Mouse (Mus musculus) lung, postnatal 36 days (tissue): Measurements from ENCODE around the gene Cep152.

Experiments used
- DNase-seq: peaks from one replicate; pipeline ENCODE4 v3.0.0; 2022; ENCODE audit warnings: mixed read lengths

The Cep152 gene

DNA sequence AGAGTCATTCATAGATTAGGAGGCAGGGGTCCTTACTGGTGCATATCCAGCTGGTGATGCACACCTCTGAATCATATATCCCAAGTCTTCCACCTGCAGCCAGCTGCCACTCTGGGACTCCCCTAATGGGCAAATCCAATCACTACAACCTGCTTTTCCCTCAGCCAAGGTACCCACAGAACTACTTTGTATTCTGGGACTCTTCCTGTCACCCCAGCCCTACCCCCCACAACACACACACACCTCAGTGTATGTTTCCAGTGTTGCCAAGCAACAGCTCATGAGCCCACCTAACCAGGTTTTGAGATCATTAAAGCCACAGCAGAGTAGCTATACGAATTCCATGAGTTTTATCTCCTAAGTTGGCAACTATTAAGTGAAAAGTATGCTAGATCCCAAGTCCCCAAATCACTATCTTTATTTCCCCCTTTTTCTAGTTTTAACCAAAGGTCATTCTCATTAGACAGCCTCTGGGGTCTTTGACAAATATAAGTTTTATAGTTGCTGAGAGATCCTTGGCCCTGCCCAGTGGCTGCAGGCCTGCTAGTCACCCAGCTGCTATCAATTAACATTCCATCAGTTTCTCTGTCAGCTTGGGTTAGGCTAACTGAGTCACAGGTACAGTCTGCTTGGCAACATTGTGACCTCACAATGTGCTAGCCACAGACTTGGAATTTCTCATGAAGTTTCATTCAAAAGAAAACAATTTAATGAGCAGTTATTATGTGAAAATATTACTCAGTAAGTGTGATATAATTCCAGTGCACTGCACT lies 75.9 kb downstream of the Cep152 start:
- no peak for DNase-seq

DNA sequence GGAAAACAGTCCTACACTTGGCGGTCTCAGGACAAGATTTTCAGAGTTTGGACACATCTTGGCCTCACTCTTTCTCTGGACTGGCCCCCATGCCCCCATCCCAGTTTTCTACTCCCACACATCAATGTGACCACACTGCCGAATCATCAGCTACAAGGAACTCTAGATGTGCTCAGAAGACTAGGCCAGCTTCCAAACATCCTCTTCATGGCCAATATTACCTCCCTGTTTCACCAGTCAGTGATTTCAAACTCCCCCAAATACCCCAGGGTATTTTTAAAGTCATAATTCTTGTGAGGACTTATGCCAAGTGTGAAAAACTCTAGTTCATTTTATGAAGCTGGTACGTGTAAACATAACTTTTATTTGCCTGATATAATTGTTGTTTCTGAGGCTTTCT lies 79.9 kb downstream of the Cep152 start:
- no peak for DNase-seq

DNA sequence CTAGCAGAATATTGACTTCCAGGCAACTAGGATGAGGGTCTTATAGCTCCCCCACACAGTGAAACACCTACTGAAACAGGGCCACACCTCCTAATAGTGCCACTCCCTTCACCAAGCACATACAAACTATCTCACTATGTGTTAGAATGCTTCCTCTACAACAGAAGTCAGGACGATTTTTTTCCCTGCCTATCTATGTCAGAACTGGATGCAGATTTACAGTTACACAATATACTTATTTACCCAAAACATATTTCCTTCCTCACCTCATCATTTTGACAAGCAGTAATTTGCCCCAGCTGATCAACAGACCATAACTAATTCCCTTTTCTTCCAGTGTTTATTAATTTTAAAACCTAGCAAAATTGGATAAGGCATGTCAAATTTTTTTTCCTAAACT lies 81.3 kb downstream of the Cep152 start:
- DNase-seq: no peak

DNA sequence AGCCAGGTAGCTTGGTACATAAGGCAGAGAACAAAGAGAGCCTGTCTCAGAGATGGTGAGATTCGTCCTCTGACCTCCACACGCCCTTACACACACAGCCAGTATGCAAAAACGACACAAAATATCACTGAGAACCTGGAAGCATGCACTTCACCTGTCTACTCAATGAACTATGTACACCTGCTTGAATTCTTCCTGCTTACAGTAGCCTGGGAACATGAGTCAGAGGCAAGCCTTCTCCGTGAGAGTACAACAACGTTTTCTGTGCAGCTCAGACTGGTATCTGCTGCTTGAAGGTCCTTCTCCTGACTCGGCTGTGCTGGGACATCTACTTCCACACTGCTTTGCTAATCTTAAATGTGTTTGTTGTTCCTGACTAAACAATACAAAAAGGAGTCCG lies 83.5 kb downstream of the Cep152 start:
- no peak for DNase-seq

DNA sequence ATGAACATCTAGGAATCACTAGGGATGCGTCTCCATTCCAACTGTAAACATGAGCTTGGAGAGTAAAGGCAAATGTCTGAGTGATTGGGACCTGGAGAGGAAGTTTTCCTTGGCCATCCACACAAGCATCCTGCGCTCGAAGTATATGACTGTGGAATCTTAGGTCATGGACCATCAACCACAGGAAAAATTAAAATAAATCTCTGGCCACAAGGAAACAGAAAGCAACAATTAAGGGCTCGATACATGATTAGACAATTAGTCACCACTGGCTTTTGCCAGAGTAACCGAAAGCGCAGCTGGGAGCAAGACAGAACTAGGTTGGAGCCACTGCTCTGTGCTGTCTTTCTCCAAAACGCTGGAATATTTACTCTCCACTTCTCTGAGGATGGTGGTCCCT lies 84.3 kb downstream of the Cep152 start:
- DNase-seq: no peak

DNA sequence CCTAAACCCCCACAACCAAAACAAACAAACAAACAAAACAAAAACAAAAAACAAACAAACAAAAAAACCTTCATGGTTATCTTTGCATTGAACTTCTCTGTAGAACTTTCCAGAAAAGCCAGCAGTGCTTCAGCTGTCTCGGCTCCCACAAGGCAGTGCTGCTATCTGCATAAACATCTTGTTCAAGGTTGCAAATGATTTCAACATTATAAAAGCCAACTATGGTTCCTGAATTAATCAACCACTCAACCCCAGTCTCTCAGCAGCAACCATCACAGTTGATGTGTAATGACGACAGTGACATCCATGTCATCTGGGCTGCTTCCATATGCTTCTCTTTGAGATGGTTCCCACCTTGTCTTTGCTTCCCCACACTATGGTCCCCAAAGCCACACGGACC lies 85.3 kb downstream of the Cep152 start:
- no peak for DNase-seq

DNA sequence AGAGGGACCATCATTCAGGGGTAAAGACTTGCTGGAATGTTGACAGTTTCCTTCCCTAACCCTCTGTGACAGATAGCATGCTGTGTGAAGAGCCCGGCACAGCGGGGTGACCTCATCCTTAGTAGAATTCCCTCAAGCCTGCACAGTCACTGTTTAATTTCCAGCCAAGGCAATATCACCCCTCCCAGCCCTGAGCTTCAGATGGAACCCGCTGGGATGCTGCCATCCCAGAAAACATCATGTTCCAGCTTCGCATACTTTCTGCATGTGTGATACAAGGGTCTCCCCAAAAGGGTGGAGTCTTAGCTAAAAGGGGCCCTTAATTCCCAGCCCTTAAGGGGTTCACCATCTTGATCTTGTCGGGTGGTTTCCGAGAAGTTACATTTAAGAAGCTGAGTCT lies 94.2 kb downstream of the Cep152 start:
- peak; percentile 18 for DNase-seq

DNA sequence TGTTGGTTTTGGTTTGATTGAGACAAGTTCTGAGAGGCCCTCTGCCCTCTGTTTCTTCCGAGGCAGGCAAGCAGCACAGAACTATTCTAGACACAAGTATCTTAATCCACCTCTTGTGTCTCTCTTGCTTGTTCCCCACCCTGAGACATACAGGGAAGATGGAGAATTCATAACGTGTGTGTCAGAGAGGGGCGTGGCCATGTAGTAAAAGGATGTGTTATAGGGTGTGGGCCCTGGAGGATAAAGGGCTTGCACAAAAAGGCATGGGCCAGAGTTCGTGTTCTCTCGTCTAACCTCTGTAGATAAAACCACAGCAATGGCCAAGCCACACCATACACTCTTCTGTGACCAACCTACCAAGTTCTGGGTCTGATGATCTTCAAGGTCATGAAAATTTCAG lies 98.3 kb downstream of the Cep152 start:
- DNase-seq: no peak

DNA sequence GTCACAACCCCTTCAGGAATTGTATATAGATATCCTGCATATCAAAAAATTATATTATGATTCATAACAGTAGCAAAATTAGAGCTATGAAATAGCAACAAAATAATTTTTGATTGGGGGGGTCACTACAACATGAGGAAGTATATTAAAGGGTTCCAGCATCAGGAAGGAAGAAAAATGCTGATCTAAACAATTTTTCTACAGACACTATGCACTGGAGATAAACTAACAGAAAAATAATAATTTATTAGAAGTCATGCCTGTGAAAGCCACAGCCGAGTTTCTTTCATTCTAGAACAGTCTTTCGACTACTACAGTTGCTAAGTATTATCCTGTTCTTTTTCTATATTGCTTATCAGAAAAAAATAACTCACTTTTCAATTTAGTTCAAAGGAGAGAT lies 99.4 kb downstream of the Cep152 start:
- DNase-seq: no peak

DNA sequence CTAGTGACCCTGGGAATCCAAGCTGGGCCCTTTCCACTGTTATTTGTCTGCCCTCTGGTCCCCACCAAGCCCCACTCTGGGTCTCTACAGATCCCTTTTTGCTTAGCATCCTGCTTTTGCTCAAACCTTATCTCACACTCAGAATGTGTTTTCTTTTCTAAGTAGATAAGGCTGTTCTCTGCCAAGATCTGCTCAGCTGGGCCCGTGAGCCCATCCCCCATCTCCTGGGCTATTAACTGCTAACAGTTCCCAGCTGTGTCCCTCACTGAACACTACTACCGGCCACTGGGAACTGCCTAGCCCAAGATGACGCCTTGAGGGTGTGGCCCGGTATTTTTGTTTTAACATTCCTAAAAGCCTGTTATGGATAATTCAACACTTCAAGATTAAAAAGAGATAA lies 108.3 kb downstream of the Cep152 start:
- peak; percentile 61 for DNase-seq

DNA sequence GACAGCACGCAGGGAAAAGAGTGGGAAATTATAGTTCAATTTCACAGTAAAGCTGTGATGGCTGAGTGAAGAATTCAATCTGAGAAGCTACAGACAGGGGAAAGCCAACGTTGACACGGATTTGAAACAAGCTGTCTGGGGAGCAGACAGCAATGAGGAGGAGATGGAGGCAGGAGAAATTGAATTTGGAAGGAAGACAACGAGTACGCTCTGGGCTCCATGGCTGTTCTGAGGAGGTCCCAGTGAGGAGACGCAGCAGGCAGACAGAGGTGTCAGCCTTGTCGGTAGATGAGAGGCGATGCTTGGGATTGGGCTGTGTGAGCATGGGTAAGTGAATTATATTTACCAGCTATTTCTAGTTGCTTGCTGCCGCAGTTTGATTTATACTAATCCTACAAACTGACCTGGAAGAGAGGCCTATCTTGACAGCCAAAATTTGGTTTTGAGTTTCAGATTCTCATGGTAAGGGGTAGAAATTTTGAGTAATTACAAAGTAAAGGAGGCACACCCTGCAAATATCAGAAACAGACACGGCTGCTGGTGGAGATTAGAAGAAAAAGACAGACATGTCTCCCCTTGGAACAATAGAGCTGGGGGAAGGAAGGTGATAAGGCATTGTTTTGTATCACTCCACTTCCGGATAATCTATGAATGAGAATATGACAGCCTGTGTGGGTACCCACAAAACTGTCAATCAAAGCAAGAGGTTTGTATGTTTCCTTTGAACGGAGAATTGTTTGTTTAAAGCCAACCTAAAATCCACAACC lies 109.4 kb downstream of the Cep152 start:
- no peak for DNase-seq

DNA sequence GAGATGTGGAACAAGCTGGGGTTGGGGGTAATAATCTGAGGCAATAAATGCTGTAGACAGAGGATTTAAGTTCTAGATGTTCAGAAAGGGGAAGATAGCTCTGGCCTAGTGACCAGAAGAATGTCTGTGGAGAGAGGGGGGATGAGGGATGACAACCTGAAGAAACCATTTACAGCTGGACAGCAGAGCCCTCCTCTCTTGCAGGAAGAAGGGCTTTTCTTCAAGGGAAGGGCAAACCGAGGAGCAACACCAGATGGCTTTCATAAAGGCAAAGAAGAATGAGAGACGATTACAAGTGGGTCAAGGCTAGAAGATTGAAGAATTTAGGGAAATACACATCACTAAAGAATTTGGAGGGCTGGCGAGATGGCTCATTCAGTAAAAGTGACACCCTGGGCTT lies 110.5 kb downstream of the Cep152 start:
- no peak for DNase-seq
